Mouse (Mus musculus) T-helper 17 cell (primary cell): ENCODE measurements around the gene Ush2a.

Experiments
- in situ Hi-C, 2 experiments: fragments of 300-600 bp; cut with MboI, MseI; formaldehyde crosslinking; loops; 1 replicate in 1 of 2; 2 replicates in 1 of 2; pipeline ENCODE4 v1.15.1; 2025; ENCODE audit warnings: high pct_unique_total_duplicates in 2 of 2

Gene Ush2a

GRCm38 (mm10) chr1:189006267-189006666 is 744.4 kb downstream of the Ush2a start:
- in situ Hi-C loops, result no loop called here

DNA sequence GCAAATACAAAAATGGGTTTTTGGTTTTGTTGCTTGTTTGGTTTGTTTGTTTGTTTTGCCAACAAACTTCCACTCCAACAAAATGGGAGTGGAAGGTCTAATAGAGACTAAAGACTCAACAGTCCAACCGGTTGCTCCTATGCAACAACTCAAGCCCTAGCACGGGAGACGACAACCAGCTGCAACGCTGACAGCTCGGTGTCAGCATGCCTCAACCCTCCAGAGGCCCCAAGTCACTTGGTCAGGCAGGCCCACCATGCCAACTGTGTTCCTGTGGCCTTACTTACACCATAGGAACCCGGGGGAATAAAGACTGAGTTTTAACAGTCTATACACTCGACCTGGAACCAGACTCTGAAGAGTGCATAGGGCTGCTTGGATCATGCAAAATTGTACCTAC is 745.0 kb downstream of the Ush2a start:
- in situ Hi-C loops, result no loop called here

GRCm38 (mm10) chr1:189007239-189007979 is 745.6 kb downstream of the Ush2a start, which contains the start of gene Kctd3:
Kctd3 (minus strand) TSS chr1:189007841.
- in situ Hi-C loops, result no loop called here

DNA sequence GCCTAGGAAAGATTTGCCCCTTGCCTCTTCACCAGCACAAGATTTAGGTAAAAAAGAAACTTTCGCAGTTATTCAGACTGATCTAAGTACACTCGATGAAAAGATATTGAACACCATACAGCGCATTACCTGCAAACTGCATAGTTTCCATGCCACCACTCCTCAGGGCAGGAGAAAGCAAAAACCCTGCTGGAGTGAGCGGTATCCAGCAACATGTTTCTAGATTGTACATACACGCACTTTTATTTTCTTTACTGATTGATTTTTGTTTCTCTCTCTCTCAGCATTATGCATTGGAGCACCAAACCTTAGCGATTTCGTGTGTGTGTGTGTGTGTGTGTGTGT is 746.1 kb downstream of the Ush2a start:
- in situ Hi-C loops, result no loop called here

DNA sequence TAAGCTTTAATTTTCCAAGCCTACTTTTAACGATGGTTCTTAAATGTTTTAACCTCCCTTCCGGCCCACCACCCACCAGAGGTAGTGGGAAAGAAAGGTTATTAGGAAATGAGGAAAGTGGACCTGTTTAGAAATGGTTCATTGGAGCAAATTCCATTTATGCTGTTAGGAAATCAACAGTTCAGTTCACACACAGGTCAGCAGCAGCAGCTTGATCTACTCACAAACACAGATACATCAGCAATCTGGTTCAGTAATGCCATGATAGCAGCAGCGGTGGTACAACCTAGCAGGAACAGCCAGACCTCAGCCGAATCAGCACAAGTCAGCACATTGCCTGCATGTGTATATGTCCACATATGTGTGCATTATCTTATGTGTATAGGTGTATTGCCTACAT is 748.8 kb downstream of the Ush2a start:
- in situ Hi-C loops, result no loop called here

GRCm38 (mm10) chr1:189012846-189013586 is 751.2 kb downstream of the Ush2a start:
- in situ Hi-C loops, result no loop called here

DNA sequence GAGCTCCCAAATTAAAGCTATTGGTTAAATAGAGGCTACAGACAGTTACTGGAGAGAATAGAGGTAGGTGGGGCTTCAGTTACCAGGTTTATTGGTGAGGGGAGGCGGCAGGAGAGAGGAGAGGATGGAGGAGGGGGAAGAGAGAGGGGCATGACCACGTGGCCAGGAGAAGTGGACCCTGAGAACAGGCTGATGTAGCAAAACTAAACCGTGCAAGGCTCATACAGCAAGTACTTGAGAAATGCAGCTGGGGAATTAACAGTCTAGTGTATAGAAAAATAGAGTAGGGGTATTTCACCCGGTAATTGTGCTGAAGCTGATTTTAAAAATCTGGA is 751.7 kb downstream of the Ush2a start:
- in situ Hi-C loops, result no loop called here
